In genomic region chr11:29694754-29695153, GRCm38 (mm10) we compare ENCODE assay signal across 11 mouse cellular contexts. TPM values are rescaled to one million over a fixed set of nuclear protein-coding genes. Genes with fewer than 3 reads are reported as not detected.
DNase-seq lines count a peak whose midpoint lies in the region; ATAC-seq and TF ChIP-seq lines count a peak whose summit lies in the region.
"Had no signal": no experiment of that assay in that cellular context is flagged by ENCODE, and none has a peak within 500 bp of the region (broad histone marks: within the 10 kb centered on the region; RNA-seq: fewer than 3 reads in every experiment).

No protein-coding gene starts in this region.

- no peak for DNase-seq in forebrain, embryonic 11.5 days (ENCODE audit: low spot score)
- no peak for DNase-seq in layer of hippocampus, adult 2 months (ENCODE audit: low spot score in 2 of 2)
- no peak for DNase-seq in layer of hippocampus, postnatal 36 days
- no peak for DNase-seq in forebrain, embryonic 14.5 days (ENCODE audit: low spot score)
- no peak for DNase-seq in midbrain, embryonic 14.5 days
- DNase-seq in cerebellum, postnatal 4 days (ENCODE audit: low spot score in 2 of 2) = no peak
- no peak for DNase-seq in urinary bladder, postnatal 10 days (ENCODE audit: low spot score)

- peak overlapping the region; percentile 17; the same call in 1 of the 2 replicates for H3K4me3 ChIP-seq in forebrain, embryonic 12.5 days (replicated peaks)
- no peak overlapping the region for H3K4me3 ChIP-seq in forebrain, embryonic 11.5 days (ENCODE audit: low read depth, low read length)
- H3K4me3 ChIP-seq in layer of hippocampus, adult 2 months = peak overlapping the region; percentile 76
- peak overlapping the region; percentile 97; the same call in 1 of the 2 replicates for H3K4me3 ChIP-seq in forebrain, embryonic 14.5 days (ENCODE audit: low read depth, low read length)
- peak overlapping the region; percentile 98 for H3K4me3 ChIP-seq in midbrain, embryonic 14.5 days (replicated peaks; ENCODE audit: low read depth, low read length)

- TF ChIP-seq CTCF in layer of hippocampus, adult 2 months (conservative IDR thresholded peaks at IDR 0.05) = no peak

- peak overlapping the region; percentile 57; the same call in 1 of the 2 replicates for H3K4me2 ChIP-seq in forebrain, embryonic 12.5 days
- no peak overlapping the region for H3K4me2 ChIP-seq in forebrain, embryonic 11.5 days (ENCODE audit: low read depth, low read length, severe bottlenecking)
- peak overlapping the region; percentile 71 for H3K4me2 ChIP-seq in forebrain, embryonic 14.5 days (ENCODE audit: low read length)
- H3K4me2 ChIP-seq in midbrain, embryonic 14.5 days (ENCODE audit: low read length) = peak overlapping the region; percentile 73

- no peaks in the 10 kb centered on the region for H3K36me3 ChIP-seq in forebrain, embryonic 12.5 days (replicated peaks)
- no peaks in the 10 kb centered on the region for H3K36me3 ChIP-seq in forebrain, embryonic 11.5 days (ENCODE audit: control insufficient read depth, insufficient read depth, low read length)
- no peaks in the 10 kb centered on the region for H3K36me3 ChIP-seq in forebrain, embryonic 14.5 days (ENCODE audit: control insufficient read depth, insufficient read depth, low read length)
- H3K36me3 ChIP-seq in midbrain, embryonic 14.5 days (ENCODE audit: control insufficient read depth, insufficient read depth, low read length) = peaks cover 5% of the 10 kb centered on the region; the same call in 1 of the 2 replicates
- H3K36me3 ChIP-seq: embryonic facial prominence, embryonic 15.5 days had no signal

- no peak overlapping the region for H3K27ac ChIP-seq in forebrain, embryonic 12.5 days
- no peak overlapping the region for H3K27ac ChIP-seq in forebrain, embryonic 11.5 days (ENCODE audit: low read depth, low read length)
- H3K27ac ChIP-seq in layer of hippocampus, adult 2 months = peak overlapping the region; percentile 95
- H3K27ac ChIP-seq in forebrain, embryonic 14.5 days (ENCODE audit: low read depth, low read length) = no peak overlapping the region
- H3K27ac ChIP-seq in midbrain, embryonic 14.5 days (replicated peaks; ENCODE audit: low read depth, low read length) = no peak overlapping the region

- ATAC-seq in forebrain, embryonic 12.5 days (ENCODE audit: low FRiP score) = no peak
- no peak for ATAC-seq in forebrain, embryonic 11.5 days (replicated peaks; ENCODE audit: low FRiP score)
- ATAC-seq in forebrain, embryonic 14.5 days = no peak
- ATAC-seq in midbrain, embryonic 14.5 days (ENCODE audit: low FRiP score, low TSS enrichment) = no peak
- ATAC-seq: Patski had no signal

- H3K4me1 ChIP-seq in forebrain, embryonic 12.5 days = peaks cover 16% of the 10 kb centered on the region
- no peaks in the 10 kb centered on the region for H3K4me1 ChIP-seq in forebrain, embryonic 11.5 days (replicated peaks; ENCODE audit: control insufficient read depth, insufficient read depth, low read length)
- H3K4me1 ChIP-seq in forebrain, embryonic 14.5 days (ENCODE audit: control insufficient read depth, insufficient read depth, low read length) = peaks cover 14% of the 10 kb centered on the region
- H3K4me1 ChIP-seq in midbrain, embryonic 14.5 days (ENCODE audit: control insufficient read depth, insufficient read depth, low read length) = peaks cover 13% of the 10 kb centered on the region

- H3K9me3 ChIP-seq in forebrain, embryonic 12.5 days = no peaks in the 10 kb centered on the region
- no peaks in the 10 kb centered on the region for H3K9me3 ChIP-seq in forebrain, embryonic 11.5 days (ENCODE audit: control insufficient read depth, low read length)
- no peaks in the 10 kb centered on the region for H3K9me3 ChIP-seq in forebrain, embryonic 14.5 days (replicated peaks; ENCODE audit: control insufficient read depth, low read length)
- no peaks in the 10 kb centered on the region for H3K9me3 ChIP-seq in midbrain, embryonic 14.5 days (ENCODE audit: control insufficient read depth, low read length)
- H3K9me3 ChIP-seq: embryonic facial prominence, embryonic 15.5 days; liver, embryonic 13.5 days had no signal

- H3K9ac ChIP-seq in forebrain, embryonic 12.5 days = no peak overlapping the region
- H3K9ac ChIP-seq in forebrain, embryonic 11.5 days (ENCODE audit: low read length) = no peak overlapping the region
- no peak overlapping the region for H3K9ac ChIP-seq in forebrain, embryonic 14.5 days (ENCODE audit: low read length)
- no peak overlapping the region for H3K9ac ChIP-seq in midbrain, embryonic 14.5 days (replicated peaks; ENCODE audit: low read length)

- H3K27me3 ChIP-seq in forebrain, embryonic 12.5 days = no peaks in the 10 kb centered on the region
- no peaks in the 10 kb centered on the region for H3K27me3 ChIP-seq in forebrain, embryonic 11.5 days (ENCODE audit: control insufficient read depth, insufficient read depth, low read length)
- H3K27me3 ChIP-seq in forebrain, embryonic 14.5 days (replicated peaks; ENCODE audit: control insufficient read depth, insufficient read depth, low read length) = no peaks in the 10 kb centered on the region
- no peaks in the 10 kb centered on the region for H3K27me3 ChIP-seq in midbrain, embryonic 14.5 days (ENCODE audit: control insufficient read depth, insufficient read depth, low read length)
- H3K27me3 ChIP-seq: embryonic facial prominence, embryonic 15.5 days; liver, embryonic 13.5 days; Patski had no signal

RNA-seq across cellular contexts. Expression of gene Rtn4, which starts 2.0 kb away (rescaled TPM):
- polyA plus RNA-seq in forebrain, embryonic 12.5 days (2016; fragmentation: Nextera tagmentation; extraction: Ambion mirVana) = 103 and 104 TPM in 2 replicates
- 70.0 and 78.7 TPM in 2 replicates for polyA plus RNA-seq in forebrain, embryonic 11.5 days (2014; fragmentation: Nextera tagmentation; extraction: Ambion mirVana)
- 100 to 1,000 TPM; 456 to 473 TPM for total RNA-seq in layer of hippocampus, adult 2 months (2021)
- total RNA-seq in layer of hippocampus, postnatal 36 days (2021) = 100 to 1,000 TPM; 443 to 493 TPM
- 97.5 and 133 TPM in 2 replicates for polyA plus RNA-seq in forebrain, embryonic 14.5 days (2014; fragmentation: Nextera tagmentation; extraction: Ambion mirVana)
- 110 and 136 TPM in 2 replicates for polyA plus RNA-seq in midbrain, embryonic 14.5 days (2014; fragmentation: Nextera tagmentation; extraction: Ambion mirVana)
